Mouse (Mus musculus) cortical plate, adult 2 months (tissue): ENCODE measurements around the gene Ciao2b.

ENCODE experiments used
- CTCF ChIP-seq: fragments of 200-500 bp; IDR thresholded peaks from 2 replicates; pipeline ENCODE4 v1.5.1; 2011; ENCODE audit warnings: mild to moderate bottlenecking, control low read depth, low read length; ENCODE audit not compliant: insufficient read depth; ENCODE audit errors: extremely low read depth
- POLR2A ChIP-seq: fragments of 200-500 bp; IDR thresholded peaks from 2 replicates; pipeline ENCODE4 v1.6.1; 2011; ENCODE audit warnings: mild to moderate bottlenecking, low read length, control low read depth; ENCODE audit not compliant: insufficient read depth; ENCODE audit errors: extremely low read depth

GRCm38 (mm10) chr8:104606329-104606728 lies 35.4 kb downstream of the Ciao2b start:
- TF ChIP-seq CTCF (no peak), POLR2A (no peak)
